Mouse (Mus musculus): ENCODE measurements at regions not wholly inside any gene's neighbourhood (a gene's known extent, or its start where the extent isn't known, plus 50 kb on each side); places are given as distances from the start of the nearest gene placed in this dataset.

DNA sequence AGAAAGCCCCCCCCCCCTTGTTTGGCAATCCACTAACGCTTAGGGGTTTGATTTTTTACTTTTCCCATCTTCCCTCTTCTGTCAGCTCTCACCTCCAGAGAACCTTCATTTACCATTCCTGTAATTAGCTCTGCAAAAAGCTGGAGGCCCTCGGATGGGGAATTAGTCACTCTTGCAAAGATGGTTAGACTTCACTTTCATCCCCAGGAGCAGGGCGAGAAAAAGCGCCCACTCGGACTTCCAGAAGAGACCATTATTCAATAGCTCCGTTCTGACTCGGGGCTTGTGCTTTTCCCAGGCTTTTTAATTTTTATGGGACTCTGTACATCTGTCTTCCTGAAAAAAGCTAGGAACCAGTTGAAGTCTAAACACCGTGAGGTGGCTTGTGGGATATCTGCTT lies 73.7 kb upstream of the Map4k3 start:
- no peak overlapping the region for H3K4me3 ChIP-seq (ENCODE audit: extremely low read depth, insufficient read depth, insufficient read length)
- WGBS: 74% methylated on average over 8 of the region's 8 CpGs
- DNase-seq (ENCODE audit: low read depth in 1 of 2, low spot score in 2 of 2): no peak
- H3K4me1 ChIP-seq (ENCODE audit: control insufficient read depth, insufficient read depth, insufficient read length): peaks cover 2% of the 10 kb centered on the region; the same call in 1 of the 2 replicates
- TF ChIP-seq CTCF (IDR thresholded peaks at IDR 0.05; ENCODE audit: extremely low read depth, insufficient read depth, insufficient read length, insufficient replicate concordance): no peak
- TF ChIP-seq POLR2A (IDR thresholded peaks at IDR 0.05; ENCODE audit: low read depth, low read length): no peak
- H3K27me3 ChIP-seq (ENCODE audit: control insufficient read depth, insufficient read depth, low read length): no peaks in the 10 kb centered on the region
- H3K27ac ChIP-seq (ENCODE audit: insufficient read depth, low read length): no peak overlapping the region
- no peaks in the 10 kb centered on the region for H3K36me3 ChIP-seq (ENCODE audit: control insufficient read depth, insufficient read depth, low read length)

DNA sequence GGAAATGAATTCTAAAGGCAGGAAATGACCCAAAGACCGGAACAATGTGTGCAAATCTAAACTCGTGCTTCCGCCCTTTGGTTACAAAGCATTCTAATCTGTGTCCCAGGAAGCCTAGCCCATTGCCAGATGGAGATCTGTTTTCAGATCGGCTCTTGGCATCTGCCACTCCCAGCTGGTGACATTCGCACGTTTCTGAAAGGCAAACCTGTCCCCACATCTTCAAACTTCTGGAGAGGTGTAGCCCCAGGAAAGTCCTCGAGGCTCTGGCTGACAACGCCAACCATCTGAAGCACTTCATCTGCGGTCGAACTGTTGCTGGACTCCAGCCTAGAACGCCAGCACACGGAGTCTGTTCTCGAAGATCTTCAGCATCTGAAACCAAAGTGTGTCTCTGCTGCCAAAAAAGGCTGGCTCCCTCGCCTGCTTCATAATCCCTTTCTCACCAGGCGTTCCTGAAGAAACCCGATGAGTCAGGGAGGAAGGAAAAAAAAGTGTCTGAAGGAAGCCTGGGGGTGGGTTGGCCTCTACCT lies 73.2 kb upstream of the Map4k3 start:
- no peak for DNase-seq (ENCODE audit: low read depth in 1 of 2, low spot score in 2 of 2)
- no peak for TF ChIP-seq POLR2A (IDR thresholded peaks at IDR 0.05; ENCODE audit: low read depth, low read length)
- TF ChIP-seq CTCF (IDR thresholded peaks at IDR 0.05; ENCODE audit: extremely low read depth, insufficient read depth, insufficient read length, insufficient replicate concordance): no peak
- Histone ChIP-seq H3K27ac (ENCODE audit: insufficient read depth, low read length) (peak overlapping the region; percentile 48; the same call in 1 of the 2 replicates), H3K4me1 (ENCODE audit: control insufficient read depth, insufficient read depth, insufficient read length) (peaks cover 2% of the 10 kb centered on the region; the same call in 1 of the 2 replicates), H3K4me3 (ENCODE audit: extremely low read depth, insufficient read depth, insufficient read length) (no peak overlapping the region), H3K36me3 (ENCODE audit: control insufficient read depth, insufficient read depth, low read length) (no peaks in the 10 kb centered on the region), H3K27me3 (ENCODE audit: control insufficient read depth, insufficient read depth, low read length) (no peaks in the 10 kb centered on the region)
- WGBS: 10% methylated on average over 16 of the region's 16 CpGs

DNA sequence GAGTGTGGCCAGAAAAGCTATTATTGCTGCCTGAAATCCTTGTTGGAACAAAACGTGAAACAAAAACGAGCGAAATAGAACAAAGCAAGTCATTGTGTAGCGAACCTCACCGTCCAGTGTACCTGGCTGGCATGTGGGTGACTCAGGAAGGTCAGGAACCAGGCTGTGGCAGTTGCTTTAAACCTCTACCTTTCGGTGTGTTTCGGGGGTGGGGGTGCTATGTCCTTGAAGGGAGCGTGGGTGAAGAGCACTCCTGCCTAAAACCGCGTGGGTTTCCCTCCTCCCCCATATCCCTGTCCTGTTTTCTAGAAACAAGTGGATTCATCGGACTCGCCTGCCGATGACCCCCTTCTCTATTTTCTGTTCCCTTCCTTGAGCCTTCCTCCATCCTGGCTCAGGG lies 72.6 kb upstream of the Map4k3 start:
- WGBS: 62% methylated on average over 13 of the region's 13 CpGs
- H3K27ac ChIP-seq (ENCODE audit: insufficient read depth, low read length): no peak overlapping the region

DNA sequence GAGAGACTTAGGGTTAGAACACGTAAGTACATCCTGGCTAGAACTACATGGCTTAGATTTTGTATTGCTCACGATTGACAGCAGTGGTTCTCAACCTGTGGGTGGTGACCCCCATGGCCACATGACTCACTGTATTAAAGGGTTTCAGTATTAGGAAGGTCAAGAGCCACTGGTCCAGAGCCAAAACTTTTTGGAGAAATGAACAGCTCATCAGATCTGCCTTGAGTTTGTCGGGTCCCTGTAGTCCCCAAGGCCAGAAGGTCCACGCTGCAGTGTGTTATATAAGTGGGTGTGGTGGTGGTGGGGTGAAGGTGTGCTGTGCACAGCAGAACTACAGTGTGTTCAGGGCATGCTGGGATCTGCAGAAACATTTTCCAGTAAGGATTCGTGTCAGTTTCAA lies 72.2 kb upstream of the Map4k3 start:
- no peak overlapping the region for H3K27ac ChIP-seq (ENCODE audit: insufficient read depth, low read length)
- H3K4me1 ChIP-seq (ENCODE audit: control insufficient read depth, insufficient read depth, insufficient read length): peaks cover 2% of the 10 kb centered on the region; the same call in 1 of the 2 replicates
- no peaks in the 10 kb centered on the region for H3K36me3 ChIP-seq (ENCODE audit: control insufficient read depth, insufficient read depth, low read length)
- DNase-seq (ENCODE audit: low read depth in 1 of 2, low spot score in 2 of 2): no peak
- H3K27me3 ChIP-seq (ENCODE audit: control insufficient read depth, insufficient read depth, low read length): no peaks in the 10 kb centered on the region
- TF ChIP-seq CTCF (IDR thresholded peaks at IDR 0.05; ENCODE audit: extremely low read depth, insufficient read depth, insufficient read length, insufficient replicate concordance) (no peak), POLR2A (IDR thresholded peaks at IDR 0.05; ENCODE audit: low read depth, low read length) (no peak)
- WGBS: 72% methylated on average over 5 of the region's 5 CpGs
- no peak overlapping the region for H3K4me3 ChIP-seq (ENCODE audit: extremely low read depth, insufficient read depth, insufficient read length)

More for the DNA sequence above, 72.6 kb upstream of the Map4k3 start:
- TF ChIP-seq CTCF (IDR thresholded peaks at IDR 0.05; ENCODE audit: extremely low read depth, insufficient read depth, insufficient read length, insufficient replicate concordance) (no peak), POLR2A (IDR thresholded peaks at IDR 0.05; ENCODE audit: low read depth, low read length) (no peak)
- no peaks in the 10 kb centered on the region for H3K27me3 ChIP-seq (ENCODE audit: control insufficient read depth, insufficient read depth, low read length)
- peaks cover 2% of the 10 kb centered on the region; the same call in 1 of the 2 replicates for H3K4me1 ChIP-seq (ENCODE audit: control insufficient read depth, insufficient read depth, insufficient read length)
- no peak overlapping the region for H3K4me3 ChIP-seq (ENCODE audit: extremely low read depth, insufficient read depth, insufficient read length)
- DNase-seq (ENCODE audit: low read depth in 1 of 2, low spot score in 2 of 2): no peak
- H3K36me3 ChIP-seq (ENCODE audit: control insufficient read depth, insufficient read depth, low read length): no peaks in the 10 kb centered on the region

DNA sequence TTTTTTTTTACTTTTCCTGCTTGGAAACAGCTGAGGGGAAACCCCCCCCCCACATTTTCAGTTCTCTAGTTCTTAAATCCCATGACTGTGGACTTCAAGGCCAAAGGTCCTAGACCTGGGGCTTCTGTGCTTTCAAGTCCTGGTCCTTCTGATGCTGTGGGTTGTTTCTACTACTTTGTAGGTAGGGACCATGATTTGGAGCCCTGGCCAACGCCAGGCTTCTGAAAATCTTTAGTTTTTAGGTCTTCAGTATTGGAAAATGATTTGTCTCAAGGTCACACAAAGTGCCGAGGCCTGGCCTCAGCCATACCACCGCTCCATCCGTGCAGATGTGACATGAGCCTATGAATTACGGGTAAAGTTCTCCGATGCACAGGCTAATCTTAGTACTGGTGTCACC lies 70.8 kb upstream of the Map4k3 start:
- H3K27ac ChIP-seq (ENCODE audit: insufficient read depth, low read length): no peak overlapping the region
- H3K4me1 ChIP-seq (ENCODE audit: control insufficient read depth, insufficient read depth, insufficient read length): peaks cover 2% of the 10 kb centered on the region; the same call in 1 of the 2 replicates
- no peaks in the 10 kb centered on the region for H3K36me3 ChIP-seq (ENCODE audit: control insufficient read depth, insufficient read depth, low read length)
- no peaks in the 10 kb centered on the region for H3K27me3 ChIP-seq (ENCODE audit: control insufficient read depth, insufficient read depth, low read length)
- WGBS: 92% methylated on average over 6 of the region's 6 CpGs
- TF ChIP-seq POLR2A (IDR thresholded peaks at IDR 0.05; ENCODE audit: low read depth, low read length) (no peak), CTCF (IDR thresholded peaks at IDR 0.05; ENCODE audit: extremely low read depth, insufficient read depth, insufficient read length, insufficient replicate concordance) (no peak)
- DNase-seq (ENCODE audit: low read depth in 1 of 2, low spot score in 2 of 2): no peak
- no peak overlapping the region for H3K4me3 ChIP-seq (ENCODE audit: extremely low read depth, insufficient read depth, insufficient read length)

DNA sequence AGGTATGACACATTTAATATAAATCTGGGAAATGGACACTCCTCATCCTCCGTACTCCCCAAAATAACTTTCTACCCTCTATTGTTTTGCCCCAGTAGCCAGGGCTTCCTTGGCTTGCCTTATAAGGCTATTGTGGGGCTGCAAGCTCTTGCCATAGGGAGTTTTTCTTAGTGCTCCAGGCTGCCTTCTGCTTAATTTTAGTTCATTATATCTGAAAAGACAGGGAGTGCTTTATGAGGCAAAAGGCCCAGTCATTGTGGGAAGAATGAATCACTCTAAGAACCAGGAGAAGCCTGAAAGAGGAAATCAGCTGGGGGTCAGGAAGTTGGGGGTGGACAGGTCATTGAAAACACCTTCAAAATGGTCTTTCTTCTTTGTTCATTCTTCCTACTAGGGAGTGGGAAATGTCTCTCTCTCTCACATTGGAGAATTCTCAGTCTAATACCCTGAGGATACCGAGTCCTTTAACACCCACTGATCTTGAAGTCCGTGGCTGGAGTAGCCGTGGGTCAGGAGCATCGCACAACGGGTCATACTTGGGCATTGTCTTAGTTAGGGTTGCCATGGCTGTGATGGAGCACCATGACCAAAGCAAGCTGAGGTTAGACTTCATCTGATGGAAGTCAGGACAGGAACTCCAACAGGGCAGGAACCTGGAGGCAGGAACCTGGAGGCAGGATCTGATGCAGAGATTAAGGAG lies 70.1 kb upstream of the Map4k3 start:
- H3K4me1 ChIP-seq (ENCODE audit: control insufficient read depth, insufficient read depth, insufficient read length): peaks cover 2% of the 10 kb centered on the region; the same call in 1 of the 2 replicates
- no peak overlapping the region for H3K27ac ChIP-seq (ENCODE audit: insufficient read depth, low read length)
- H3K27me3 ChIP-seq (ENCODE audit: control insufficient read depth, insufficient read depth, low read length): no peaks in the 10 kb centered on the region
- H3K36me3 ChIP-seq (ENCODE audit: control insufficient read depth, insufficient read depth, low read length): no peaks in the 10 kb centered on the region
- DNase-seq (ENCODE audit: low read depth in 1 of 2, low spot score in 2 of 2): no peak
- 84% methylated on average over 6 of the region's 6 CpGs for WGBS
- no peak overlapping the region for H3K4me3 ChIP-seq (ENCODE audit: extremely low read depth, insufficient read depth, insufficient read length)
- TF ChIP-seq CTCF (IDR thresholded peaks at IDR 0.05; ENCODE audit: extremely low read depth, insufficient read depth, insufficient read length, insufficient replicate concordance): no peak
- no peak for TF ChIP-seq POLR2A (IDR thresholded peaks at IDR 0.05; ENCODE audit: low read depth, low read length)

DNA sequence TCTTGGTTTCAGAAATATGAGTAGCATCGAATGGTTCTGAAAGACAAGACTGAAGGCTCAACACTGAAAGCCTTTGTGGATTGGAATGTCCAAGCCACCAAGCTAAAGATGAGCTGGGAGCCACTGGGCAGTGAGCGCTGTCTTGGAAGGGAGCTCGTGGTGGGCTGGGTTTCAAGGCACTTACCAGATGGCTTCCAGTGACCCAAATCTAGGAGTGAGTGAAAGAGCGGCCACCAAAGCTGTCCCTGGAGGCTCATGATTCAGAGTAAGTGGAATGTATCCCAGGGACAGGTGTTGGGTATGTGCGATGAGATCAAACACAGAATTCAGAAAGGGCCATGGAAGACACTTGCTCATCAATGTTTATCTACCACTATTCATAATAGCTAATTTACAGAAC lies 68.5 kb upstream of the Map4k3 start:
- DNase-seq (ENCODE audit: low read depth in 1 of 2, low spot score in 2 of 2): no peak
- Histone ChIP-seq H3K4me1 (ENCODE audit: control insufficient read depth, insufficient read depth, insufficient read length) (peaks cover 2% of the 10 kb centered on the region; the same call in 1 of the 2 replicates), H3K27ac (ENCODE audit: insufficient read depth, low read length) (no peak overlapping the region), H3K36me3 (ENCODE audit: control insufficient read depth, insufficient read depth, low read length) (no peaks in the 10 kb centered on the region), H3K4me3 (ENCODE audit: extremely low read depth, insufficient read depth, insufficient read length) (no peak overlapping the region), H3K27me3 (ENCODE audit: control insufficient read depth, insufficient read depth, low read length) (no peaks in the 10 kb centered on the region)
- WGBS: 93% methylated on average over 5 of the region's 5 CpGs
- no peak for TF ChIP-seq CTCF (IDR thresholded peaks at IDR 0.05; ENCODE audit: extremely low read depth, insufficient read depth, insufficient read length, insufficient replicate concordance)
- no peak for TF ChIP-seq POLR2A (IDR thresholded peaks at IDR 0.05; ENCODE audit: low read depth, low read length)
